Mouse (Mus musculus): ENCODE measurements around the gene Wdtc1.

Gene Wdtc1

GRCm38 (mm10) chr4:133375812-133376577, 22.7 kb upstream of the Wdtc1 start:
- no peak for DNase-seq (ENCODE audit: low spot score)

GRCm38 (mm10) chr4:133374011-133374410, 20.7 kb upstream of the Wdtc1 start:
- DNase-seq (ENCODE audit: low spot score) = no peak

- no peak for DNase-seq (ENCODE audit: low spot score)
Measured at GRCm38 (mm10) chr4:133372278-133372665, 19.0 kb upstream of the Wdtc1 start.

GRCm38 (mm10) chr4:133371621-133372277, 18.5 kb upstream of the Wdtc1 start:
- DNase-seq (ENCODE audit: low spot score) = no peak

- no peak for DNase-seq (ENCODE audit: low spot score)
Measured at GRCm38 (mm10) chr4:133370298-133371274, 17.3 kb upstream of the Wdtc1 start.

GRCm38 (mm10) chr4:133369553-133370297, 16.4 kb upstream of the Wdtc1 start, which contains the start of gene Slc9a1:
Gene Slc9a1 (plus strand): TSS chr4:133369706.
- peak; percentile 94 for DNase-seq (ENCODE audit: low spot score)

GRCm38 (mm10) chr4:133354641-133355040, 1.4 kb upstream of the Wdtc1 start:
- no peak for DNase-seq (ENCODE audit: low spot score)

- peak; percentile 49 for DNase-seq (ENCODE audit: low spot score)
Measured at GRCm38 (mm10) chr4:133352797-133353196, 484 bp downstream of the Wdtc1 start.

- no peak for DNase-seq (ENCODE audit: low spot score)
Measured at GRCm38 (mm10) chr4:133348051-133348775, 5.1 kb downstream of the Wdtc1 start.

GRCm38 (mm10) chr4:133347624-133348023, 5.7 kb downstream of the Wdtc1 start:
- DNase-seq (ENCODE audit: low spot score) = no peak

GRCm38 (mm10) chr4:133346577-133346976, 6.7 kb downstream of the Wdtc1 start:
- DNase-seq (ENCODE audit: low spot score) = no peak

- no peak for DNase-seq (ENCODE audit: low spot score)
Measured at GRCm38 (mm10) chr4:133345702-133346101, 7.6 kb downstream of the Wdtc1 start.

GRCm38 (mm10) chr4:133344112-133344511, 9.2 kb downstream of the Wdtc1 start:
- no peak for DNase-seq (ENCODE audit: low spot score)

GRCm38 (mm10) chr4:133340217-133340616, 13.1 kb downstream of the Wdtc1 start:
- no peak for DNase-seq (ENCODE audit: low spot score)

- peak; percentile 93 for DNase-seq (ENCODE audit: low spot score)
Measured at GRCm38 (mm10) chr4:133339148-133339749, 14.0 kb downstream of the Wdtc1 start.

GRCm38 (mm10) chr4:133338521-133339095, 14.7 kb downstream of the Wdtc1 start:
- no peak for DNase-seq (ENCODE audit: low spot score)

- DNase-seq (ENCODE audit: low spot score) = no peak
Measured at GRCm38 (mm10) chr4:133337833-133338520, 15.3 kb downstream of the Wdtc1 start.

GRCm38 (mm10) chr4:133333306-133333705, 20.0 kb downstream of the Wdtc1 start:
- DNase-seq (ENCODE audit: low spot score) = no peak

GRCm38 (mm10) chr4:133330296-133330695, 23.0 kb downstream of the Wdtc1 start:
- no peak for DNase-seq (ENCODE audit: low spot score)
